Mouse (Mus musculus): ENCODE data around the gene Pclaf. TPM values are rescaled to one million over a fixed set of nuclear protein-coding genes. Genes with fewer than 3 reads are reported as not detected.

The Pclaf gene
- polyA plus RNA-seq, 1 experiment from 2014 or later, result 18.1 TPM

GRCm38 (mm10) chr9:65951082-65951587, 61.1 kb downstream of the Pclaf start:
- H3K4me3 ChIP-seq (replicated peaks; ENCODE audit: low read length), result no peak overlapping the region
- no peak overlapping the region for H3K27ac ChIP-seq
- H3K9ac ChIP-seq, result no peak overlapping the region
- ATAC-seq (ENCODE audit: low FRiP score) (no peak), DNase-seq (ENCODE audit: low spot score) (no peak)
- no peaks in the 10 kb centered on the region for H3K9me3 ChIP-seq (ENCODE audit: control insufficient read depth, low read length)
- no peaks in the 10 kb centered on the region for H3K36me3 ChIP-seq (replicated peaks; ENCODE audit: control insufficient read depth, insufficient read depth)
- H3K4me2 ChIP-seq (replicated peaks), result no peak overlapping the region
- no peaks in the 10 kb centered on the region for H3K27me3 ChIP-seq (ENCODE audit: control insufficient read depth, insufficient read depth, low read length)
- no peaks in the 10 kb centered on the region for H3K4me1 ChIP-seq (replicated peaks; ENCODE audit: control insufficient read depth, insufficient read depth, low read length)
- WGBS, result 92% methylated on average over 3 of the region's 3 CpGs

Other genes starting within 250 kb of the Pclaf start
- 280 and 287 TPM in 2 replicates for gene Oaz2, start 222.2 kb upstream of the Pclaf start, polyA plus RNA-seq (2014; fragmentation: Nextera tagmentation; extraction: Ambion mirVana)
- gene Zfp609, start 62.7 kb upstream of the Pclaf start, polyA plus RNA-seq (2014; fragmentation: Nextera tagmentation; extraction: Ambion mirVana), result 8.0 and 8.8 TPM in 2 replicates
- 35.5 and 36.7 TPM in 2 replicates for gene Trip4, start 18.6 kb downstream of the Pclaf start, polyA plus RNA-seq (2014; fragmentation: Nextera tagmentation; extraction: Ambion mirVana)
- gene Csnk1g1, start 18.7 kb downstream of the Pclaf start, polyA plus RNA-seq (2014; fragmentation: Nextera tagmentation; extraction: Ambion mirVana), result 23.6 and 28.9 TPM in 2 replicates
- gene Ppib, start 170.0 kb downstream of the Pclaf start, polyA plus RNA-seq (2014; fragmentation: Nextera tagmentation; extraction: Ambion mirVana), result 364 and 387 TPM in 2 replicates
- gene Snx22, start 179.5 kb downstream of the Pclaf start, polyA plus RNA-seq (2014; fragmentation: Nextera tagmentation; extraction: Ambion mirVana), result 9.0 TPM in 2 replicates
- 75.9 and 77.0 TPM in 2 replicates for gene Snx1, start 236.3 kb downstream of the Pclaf start, polyA plus RNA-seq (2014; fragmentation: Nextera tagmentation; extraction: Ambion mirVana)
- 65.8 and 72.2 TPM in 2 replicates for gene Ciao2a, start 236.4 kb downstream of the Pclaf start, polyA plus RNA-seq (2014; fragmentation: Nextera tagmentation; extraction: Ambion mirVana)

All from hindbrain, embryonic 14.5 days (tissue).